In the genomic region with DNA sequence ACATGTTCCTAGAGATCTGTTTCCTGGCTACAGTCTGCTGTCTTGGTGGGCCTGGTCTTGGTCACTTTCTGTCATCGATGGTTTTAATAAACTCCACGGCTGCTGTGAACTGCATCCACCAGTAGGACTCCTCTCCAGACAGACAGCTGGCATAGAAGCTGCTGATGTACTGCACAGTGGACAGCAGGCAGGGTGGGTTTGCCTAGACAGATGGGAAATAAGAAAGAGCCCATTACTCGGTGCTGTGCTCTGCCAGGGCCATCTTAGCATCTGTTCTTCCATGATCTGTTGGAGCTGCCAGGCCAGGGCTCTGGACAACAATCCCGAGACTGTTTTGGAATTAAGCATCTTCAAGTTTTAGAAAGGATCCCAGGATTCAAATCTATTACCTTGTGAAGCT, we compare ENCODE assay signal across 26 mouse cellular contexts.
A peak's percentile ranks its signal among the peaks of the same experiment; 100 is the strongest.
DNase-seq lines count a peak whose midpoint lies in the region; ATAC-seq and TF ChIP-seq lines count a peak whose summit lies in the region.
"Had no signal": no experiment of that assay in that cellular context is flagged by ENCODE, and none has a peak within 500 bp of the region (broad histone marks: within the 10 kb centered on the region; RNA-seq: fewer than 3 reads in every experiment).

No protein-coding gene starts in this region.

- H3K27ac ChIP-seq in hindbrain, postnatal 0 days = peak overlapping the region; percentile 32; the same call in 1 of the 2 replicates
- H3K27ac ChIP-seq in hindbrain, embryonic 11.5 days (ENCODE audit: low read depth, low read length) = no peak overlapping the region
- H3K27ac ChIP-seq: embryonic facial prominence, embryonic 10.5 days; embryonic facial prominence, embryonic 13.5 days; forebrain, embryonic 12.5 days; forebrain, embryonic 15.5 days; heart, embryonic 13.5 days; hindbrain, embryonic 13.5 days had no signal

- 61% methylated on average over 4 of the region's 4 CpGs for WGBS in hindbrain, postnatal 0 days
- WGBS in hindbrain, embryonic 11.5 days = 90% methylated on average over 4 of the region's 4 CpGs

- peak; percentile 46 for TF ChIP-seq CTCF in hindbrain, postnatal 0 days (IDR thresholded peaks at IDR 0.05; ENCODE audit: low read depth)

- H3K4me3 ChIP-seq in hindbrain, postnatal 0 days (ENCODE audit: low read length) = no peak overlapping the region
- H3K4me3 ChIP-seq in hindbrain, embryonic 11.5 days (ENCODE audit: low read depth, low read length) = no peak overlapping the region
- H3K4me3 ChIP-seq: embryonic facial prominence, embryonic 10.5 days; embryonic facial prominence, embryonic 13.5 days; erythroblast, embryonic 14.5 days; forebrain, embryonic 12.5 days; forebrain, embryonic 15.5 days; heart, embryonic 13.5 days; hindbrain, embryonic 13.5 days had no signal

- peak; percentile 84 for ATAC-seq in hindbrain, postnatal 0 days
- no peak for ATAC-seq in hindbrain, embryonic 11.5 days (ENCODE audit: low FRiP score)
- ATAC-seq: forebrain, embryonic 15.5 days; inflammation-experienced regulatory T-cells, adult 6 months; Patski had no signal

- no peak overlapping the region for H3K9ac ChIP-seq in hindbrain, postnatal 0 days (replicated peaks; ENCODE audit: low read length)
- H3K9ac ChIP-seq in hindbrain, embryonic 11.5 days (ENCODE audit: low read depth, low read length) = no peak overlapping the region
- H3K9ac ChIP-seq: embryonic facial prominence, embryonic 13.5 days; forebrain, embryonic 12.5 days; forebrain, embryonic 15.5 days; heart, embryonic 13.5 days; hindbrain, embryonic 13.5 days had no signal

- no peaks in the 10 kb centered on the region for H3K9me3 ChIP-seq in hindbrain, postnatal 0 days (ENCODE audit: low read length)
- no peaks in the 10 kb centered on the region for H3K9me3 ChIP-seq in hindbrain, embryonic 11.5 days (ENCODE audit: control insufficient read depth, low read length)
- H3K9me3 ChIP-seq: embryonic facial prominence, embryonic 10.5 days; embryonic facial prominence, embryonic 13.5 days; forebrain, embryonic 12.5 days; forebrain, embryonic 15.5 days; heart, embryonic 13.5 days; hindbrain, embryonic 13.5 days had no signal

- intact Hi-C loops in left cerebral cortex, postnatal 4 days (cut with DNase I) = no loop called here

- H3K4me1 ChIP-seq in hindbrain, postnatal 0 days (ENCODE audit: insufficient read depth, low read length) = no peaks in the 10 kb centered on the region
- no peaks in the 10 kb centered on the region for H3K4me1 ChIP-seq in hindbrain, embryonic 11.5 days (replicated peaks; ENCODE audit: control insufficient read depth, insufficient read depth, low read length)
- H3K4me1 ChIP-seq: embryonic facial prominence, embryonic 10.5 days; embryonic facial prominence, embryonic 13.5 days; forebrain, embryonic 12.5 days; forebrain, embryonic 15.5 days; heart, embryonic 13.5 days; hindbrain, embryonic 13.5 days had no signal

- H3K36me3 ChIP-seq in hindbrain, postnatal 0 days (ENCODE audit: insufficient read depth, low read length) = peaks cover 44% of the 10 kb centered on the region
- peaks cover 5% of the 10 kb centered on the region for H3K36me3 ChIP-seq in hindbrain, embryonic 11.5 days (ENCODE audit: control insufficient read depth, insufficient read depth, low read length)

- DNase-seq in cerebellum, postnatal 10 days = peak; percentile 59 to 69
- DNase-seq in cerebellum, postnatal 25 days = no peak
- DNase-seq in hindbrain, postnatal 0 days (ENCODE audit: low spot score) = peak; percentile 63
- no peak for DNase-seq in hindbrain, embryonic 11.5 days (ENCODE audit: low spot score)
- DNase-seq in left cerebral cortex, postnatal 4 days = peak; percentile 66
- DNase-seq in left cerebral cortex, adult 8-10 months (ENCODE audit: low spot score in 2 of 2) = no peak
- peak; percentile 14 for DNase-seq in MN1 (ENCODE audit: low spot score)
- DNase-seq: adrenal gland, postnatal 10 days; adrenal gland, postnatal 36 days; cerebellum, adult 18-20 months; cerebellum, adult 9-10 months; cerebellum, postnatal 36 days; embryo, embryonic 11 days; gastrocnemius, postnatal 25 days; heart, adult 18-20 months; heart, postnatal 14 days; heart, postnatal 4 days had no signal

- no peaks in the 10 kb centered on the region for H3K27me3 ChIP-seq in hindbrain, postnatal 0 days (ENCODE audit: insufficient read depth, low read length)
- no peaks in the 10 kb centered on the region for H3K27me3 ChIP-seq in hindbrain, embryonic 11.5 days (ENCODE audit: control insufficient read depth, insufficient read depth, low read length)
- H3K27me3 ChIP-seq: embryonic facial prominence, embryonic 13.5 days; forebrain, embryonic 12.5 days; forebrain, embryonic 15.5 days; heart, embryonic 13.5 days; hindbrain, embryonic 13.5 days; Patski had no signal

- no peak overlapping the region for H3K4me2 ChIP-seq in hindbrain, postnatal 0 days (ENCODE audit: low read depth, low read length)
- no peak overlapping the region for H3K4me2 ChIP-seq in hindbrain, embryonic 11.5 days (replicated peaks; ENCODE audit: low read depth, low read length)
- H3K4me2 ChIP-seq: embryonic facial prominence, embryonic 13.5 days; forebrain, embryonic 12.5 days; forebrain, embryonic 15.5 days; heart, embryonic 13.5 days; hindbrain, embryonic 13.5 days had no signal

Comparison
In these comparisons a context has a peak if more than half of its experiments do, and no peak if none do; other contexts are left out.
1. DNase-seq: peak in cerebellum, postnatal 10 days (2 of 2), hindbrain, postnatal 0 days (single experiment), left cerebral cortex, postnatal 4 days (single experiment) and MN1 (single experiment); none in cerebellum, postnatal 25 days (0 of 2), hindbrain, embryonic 11.5 days (single experiment) and left cerebral cortex, adult 8-10 months (0 of 2).